Mouse (Mus musculus): Measurements from ENCODE around the gene Sub1. TPM values are rescaled to one million over a fixed set of nuclear protein-coding genes. Genes with fewer than 3 reads are reported as not detected.

Gene Sub1
- polyA plus RNA-seq, 1 experiment from 2014 or later, result 494 TPM

DNA sequence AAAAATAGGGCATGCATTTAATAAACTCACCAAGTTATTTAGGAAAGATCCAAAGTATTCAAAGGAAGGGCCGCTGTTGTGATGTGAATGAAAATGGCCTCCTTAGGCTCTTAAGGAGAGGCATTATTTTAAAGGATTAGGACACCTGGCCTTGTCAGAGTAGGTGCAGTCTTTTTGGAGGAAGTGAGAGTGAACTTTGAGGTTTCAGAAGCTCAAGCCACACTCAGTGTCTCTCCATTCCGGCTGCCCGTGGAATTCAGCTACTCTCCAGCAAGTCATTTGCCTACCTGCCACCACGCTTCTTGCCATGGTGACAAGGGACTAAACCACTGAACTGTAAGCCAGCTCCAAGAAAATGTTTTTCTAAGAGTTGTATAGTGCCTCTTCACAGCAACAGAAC, 8.2 kb downstream of the Sub1 start:
- H3K4me2 ChIP-seq, result no peak overlapping the region
- H3K27me3 ChIP-seq, result no peaks in the 10 kb centered on the region
- peaks cover 79% of the 10 kb centered on the region for H3K36me3 ChIP-seq
- WGBS, result 90% methylated on average over 4 of the region's 4 CpGs
- no peak overlapping the region for H3K27ac ChIP-seq
- H3K4me3 ChIP-seq, result no peak overlapping the region
- no peak overlapping the region for H3K9ac ChIP-seq
- no peak for ATAC-seq (replicated peaks; ENCODE audit: insufficient number of reproducible peaks, insufficient read depth, low FRiP score, low read depth)
- peaks cover 5% of the 10 kb centered on the region; the same call in 1 of the 2 replicates for H3K4me1 ChIP-seq (replicated peaks)
- H3K9me3 ChIP-seq (replicated peaks), result no peaks in the 10 kb centered on the region

- Histone ChIP-seq H3K4me3 (no peak overlapping the region), H3K27me3 (no peaks in the 10 kb centered on the region), H3K9ac (no peak overlapping the region), H3K27ac (no peak overlapping the region), H3K4me1 (replicated peaks) (no peaks in the 10 kb centered on the region), H3K9me3 (replicated peaks) (no peaks in the 10 kb centered on the region), H3K36me3 (peaks cover 78% of the 10 kb centered on the region), H3K4me2 (no peak overlapping the region)
- whole genome bisulfite sequencing, result 66% methylated on average over 2 of the region's 2 CpGs
- ATAC-seq (replicated peaks; ENCODE audit: insufficient number of reproducible peaks, insufficient read depth, low FRiP score, low read depth), result no peak
These were observed 8.9 kb downstream of the Sub1 start for GRCm38 (mm10) chr15:11987892-11988291.

DNA sequence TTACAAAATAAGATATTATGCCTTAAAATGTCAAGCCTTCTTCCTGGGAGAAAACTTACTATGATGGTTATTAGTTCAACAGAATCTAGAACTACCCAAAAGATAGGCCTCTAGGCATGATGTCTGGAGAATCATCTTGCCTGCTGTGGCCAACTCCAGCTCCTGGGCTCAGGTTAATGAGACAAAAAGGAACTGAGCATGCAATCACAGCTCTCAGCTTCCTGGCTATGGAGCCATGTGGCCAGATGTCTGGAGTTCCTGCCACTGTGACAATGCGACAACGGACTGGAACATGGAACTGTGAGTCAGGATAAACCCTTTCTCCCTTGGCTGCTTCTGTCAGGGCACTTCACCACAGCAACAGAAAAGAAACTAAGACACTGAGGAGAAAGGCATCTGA, 14.8 kb downstream of the Sub1 start:
- peaks cover 74% of the 10 kb centered on the region for H3K36me3 ChIP-seq
- H3K27ac ChIP-seq, result no peak overlapping the region
- H3K4me1 ChIP-seq (replicated peaks), result no peaks in the 10 kb centered on the region
- WGBS, result 64% methylated on average over 2 of the region's 2 CpGs
- H3K27me3 ChIP-seq, result no peaks in the 10 kb centered on the region
- no peak overlapping the region for H3K4me2 ChIP-seq
- no peak overlapping the region for H3K9ac ChIP-seq
- no peak overlapping the region for H3K4me3 ChIP-seq
- H3K9me3 ChIP-seq (replicated peaks), result no peaks in the 10 kb centered on the region
- no peak for ATAC-seq (replicated peaks; ENCODE audit: insufficient number of reproducible peaks, insufficient read depth, low FRiP score, low read depth)

GRCm38 (mm10) chr15:11981501-11981900, 15.3 kb downstream of the Sub1 start:
- Histone ChIP-seq H3K27ac (no peak overlapping the region), H3K4me2 (no peak overlapping the region), H3K36me3 (peaks cover 70% of the 10 kb centered on the region), H3K4me1 (replicated peaks) (no peaks in the 10 kb centered on the region), H3K9ac (no peak overlapping the region), H3K27me3 (no peaks in the 10 kb centered on the region), H3K4me3 (no peak overlapping the region), H3K9me3 (replicated peaks) (no peaks in the 10 kb centered on the region)
- WGBS, result 85% methylated on average over 8 of the region's 8 CpGs
- no peak for ATAC-seq (replicated peaks; ENCODE audit: insufficient number of reproducible peaks, insufficient read depth, low FRiP score, low read depth)

- Histone ChIP-seq H3K9ac (no peak overlapping the region), H3K9me3 (replicated peaks) (no peaks in the 10 kb centered on the region), H3K27ac (no peak overlapping the region), H3K4me3 (no peak overlapping the region), H3K27me3 (no peaks in the 10 kb centered on the region), H3K4me2 (no peak overlapping the region), H3K36me3 (peaks cover 40% of the 10 kb centered on the region), H3K4me1 (replicated peaks) (no peaks in the 10 kb centered on the region)
- WGBS, result 81% methylated on average over 2 of the region's 2 CpGs
- no peak for ATAC-seq (replicated peaks; ENCODE audit: insufficient number of reproducible peaks, insufficient read depth, low FRiP score, low read depth)
These were observed 18.6 kb downstream of the Sub1 start for GRCm38 (mm10) chr15:11978175-11978574.

DNA sequence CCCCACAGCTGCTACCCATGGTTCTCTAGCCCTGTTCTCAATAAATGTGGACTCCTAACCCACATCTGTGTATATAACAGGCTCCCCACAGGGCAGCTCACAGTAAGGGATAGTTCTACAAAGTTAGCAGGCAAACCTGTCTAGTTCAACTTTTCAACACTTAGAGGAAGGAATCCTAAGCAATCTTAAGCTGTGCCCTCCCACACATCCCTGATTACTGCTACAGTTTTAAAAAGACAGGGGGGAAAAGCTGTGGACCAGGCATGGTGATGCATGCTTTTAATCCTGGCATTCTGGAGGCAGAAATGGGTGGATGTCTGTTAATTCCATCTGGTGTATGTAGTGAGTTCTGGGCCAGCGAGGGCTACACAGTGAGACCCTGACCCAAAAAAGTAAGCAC, 19.7 kb downstream of the Sub1 start:
- H3K36me3 ChIP-seq, result peaks cover 31% of the 10 kb centered on the region
- H3K9ac ChIP-seq, result no peak overlapping the region
- no peaks in the 10 kb centered on the region for H3K9me3 ChIP-seq (replicated peaks)
- no peak overlapping the region for H3K4me2 ChIP-seq
- 88% methylated on average over 1 of the region's 1 CpGs for WGBS
- ATAC-seq (replicated peaks; ENCODE audit: insufficient number of reproducible peaks, insufficient read depth, low FRiP score, low read depth), result no peak
- no peaks in the 10 kb centered on the region for H3K27me3 ChIP-seq
- no peak overlapping the region for H3K4me3 ChIP-seq
- H3K4me1 ChIP-seq (replicated peaks), result no peaks in the 10 kb centered on the region
- H3K27ac ChIP-seq, result no peak overlapping the region

GRCm38 (mm10) chr15:11975836-11976235, 20.9 kb downstream of the Sub1 start:
- no peak overlapping the region for H3K9ac ChIP-seq
- H3K4me3 ChIP-seq, result no peak overlapping the region
- no peak for ATAC-seq (replicated peaks; ENCODE audit: insufficient number of reproducible peaks, insufficient read depth, low FRiP score, low read depth)
- no peaks in the 10 kb centered on the region for H3K27me3 ChIP-seq
- no peaks in the 10 kb centered on the region for H3K9me3 ChIP-seq (replicated peaks)
- WGBS, result 65% methylated on average over 9 of the region's 9 CpGs
- no peak overlapping the region for H3K4me2 ChIP-seq
- H3K4me1 ChIP-seq (replicated peaks), result no peaks in the 10 kb centered on the region
- H3K36me3 ChIP-seq, result peaks cover 22% of the 10 kb centered on the region
- H3K27ac ChIP-seq, result no peak overlapping the region

DNA sequence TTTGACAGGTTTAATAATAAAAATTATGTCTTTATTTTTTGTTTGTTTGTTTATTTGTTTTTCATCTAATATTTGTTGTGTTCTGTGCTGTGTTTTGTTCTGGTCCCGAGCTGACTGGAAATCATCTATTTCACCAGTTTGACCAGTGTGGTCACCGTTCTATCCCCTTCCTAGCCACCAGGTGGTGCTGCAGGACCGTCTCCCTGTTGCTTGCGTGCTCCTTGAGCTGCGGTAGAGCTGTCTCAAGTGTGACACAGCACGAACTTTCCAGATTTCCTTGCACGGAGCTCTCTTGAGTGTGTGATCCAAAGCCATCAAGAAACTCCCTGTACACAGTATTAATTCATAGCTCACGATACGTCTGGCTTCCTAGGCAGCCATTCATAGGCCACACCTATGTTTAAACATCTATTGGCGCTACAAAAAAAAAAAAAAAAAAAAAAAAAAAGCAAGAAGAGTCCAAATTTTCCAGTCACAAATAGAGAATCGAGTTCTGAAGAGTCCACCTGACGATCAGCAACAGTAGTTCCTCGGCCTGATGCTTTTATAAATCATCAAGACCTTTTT, 24.8 kb downstream of the Sub1 start:
- Histone ChIP-seq H3K4me3 (no peak overlapping the region), H3K36me3 (no peaks in the 10 kb centered on the region), H3K27ac (no peak overlapping the region), H3K27me3 (no peaks in the 10 kb centered on the region), H3K9me3 (replicated peaks) (no peaks in the 10 kb centered on the region), H3K4me2 (peak overlapping the region; percentile 38; the same call in 1 of the 2 replicates), H3K4me1 (replicated peaks) (no peaks in the 10 kb centered on the region), H3K9ac (no peak overlapping the region)
- no peak for ATAC-seq (replicated peaks; ENCODE audit: insufficient number of reproducible peaks, insufficient read depth, low FRiP score, low read depth)
- 18% methylated on average over 13 of the region's 13 CpGs for WGBS

- no peak overlapping the region for H3K4me2 ChIP-seq
- no peaks in the 10 kb centered on the region for H3K4me1 ChIP-seq (replicated peaks)
- no peak overlapping the region for H3K9ac ChIP-seq
- H3K36me3 ChIP-seq, result no peaks in the 10 kb centered on the region
- WGBS, result 72% methylated on average over 10 of the region's 10 CpGs
- no peak for ATAC-seq (replicated peaks; ENCODE audit: insufficient number of reproducible peaks, insufficient read depth, low FRiP score, low read depth)
- H3K4me3 ChIP-seq, result no peak overlapping the region
- H3K27ac ChIP-seq, result no peak overlapping the region
- H3K27me3 ChIP-seq, result no peaks in the 10 kb centered on the region
- H3K9me3 ChIP-seq (replicated peaks), result no peaks in the 10 kb centered on the region
These were observed 26.2 kb downstream of the Sub1 start for GRCm38 (mm10) chr15:11970621-11971020.

GRCm38 (mm10) chr15:11968851-11969250, 27.9 kb downstream of the Sub1 start:
- no peaks in the 10 kb centered on the region for H3K36me3 ChIP-seq
- no peak overlapping the region for H3K4me2 ChIP-seq
- no peaks in the 10 kb centered on the region for H3K27me3 ChIP-seq
- no peak for ATAC-seq (replicated peaks; ENCODE audit: insufficient number of reproducible peaks, insufficient read depth, low FRiP score, low read depth)
- no peak overlapping the region for H3K27ac ChIP-seq
- H3K4me3 ChIP-seq, result no peak overlapping the region
- H3K9me3 ChIP-seq (replicated peaks), result no peaks in the 10 kb centered on the region
- 82% methylated on average over 9 of the region's 9 CpGs for WGBS
- H3K4me1 ChIP-seq (replicated peaks), result no peaks in the 10 kb centered on the region
- no peak overlapping the region for H3K9ac ChIP-seq

- Histone ChIP-seq H3K4me1 (replicated peaks) (no peaks in the 10 kb centered on the region), H3K9ac (no peak overlapping the region), H3K27ac (no peak overlapping the region), H3K27me3 (no peaks in the 10 kb centered on the region), H3K4me3 (no peak overlapping the region), H3K36me3 (no peaks in the 10 kb centered on the region), H3K4me2 (no peak overlapping the region), H3K9me3 (replicated peaks) (no peaks in the 10 kb centered on the region)
- WGBS, result 5% methylated on average over 4 of the region's 4 CpGs
- no peak for ATAC-seq (replicated peaks; ENCODE audit: insufficient number of reproducible peaks, insufficient read depth, low FRiP score, low read depth)
These were observed 30.4 kb downstream of the Sub1 start for GRCm38 (mm10) chr15:11966367-11966766.

GRCm38 (mm10) chr15:11965201-11965845, 31.5 kb downstream of the Sub1 start:
- Histone ChIP-seq H3K36me3 (no peaks in the 10 kb centered on the region), H3K27me3 (no peaks in the 10 kb centered on the region), H3K9ac (no peak overlapping the region), H3K4me1 (replicated peaks) (no peaks in the 10 kb centered on the region), H3K4me3 (no peak overlapping the region), H3K9me3 (replicated peaks) (no peaks in the 10 kb centered on the region), H3K4me2 (no peak overlapping the region), H3K27ac (no peak overlapping the region)
- 82% methylated on average over 5 of the region's 5 CpGs for WGBS
- ATAC-seq (replicated peaks; ENCODE audit: insufficient number of reproducible peaks, insufficient read depth, low FRiP score, low read depth), result no peak
